Mouse (Mus musculus) bone marrow, adult 2 months (tissue): ENCODE measurements around the gene Pabpc4.
"Not testable (repeated sequence)": the region's sequence is repeated elsewhere in the genome, so short reads cannot be mapped to it uniquely, and the experiment has no call there.

ENCODE experiments used
- CTCF ChIP-seq: fragments of 200-500 bp; IDR thresholded peaks from 2 replicates; pipeline ENCODE4 v1.5.1; 2011; ENCODE audit warnings: low read length, control low read depth; ENCODE audit not compliant: control insufficient read depth, insufficient read depth
- POLR2A ChIP-seq: fragments of 200-500 bp; IDR thresholded peaks from 2 replicates; pipeline ENCODE4 v1.6.1; 2011; ENCODE audit warnings: low read depth, mild to moderate bottlenecking, control low read depth, low read length, borderline replicate concordance; ENCODE audit not compliant: control insufficient read depth

- not testable (repeated sequence) for TF ChIP-seq POLR2A, CTCF
Measured at GRCm38 (mm10) chr4:123331961-123332360, 69.8 kb downstream of the Pabpc4 start.
